ENCODE assay signal across 10 mouse cellular contexts in genomic region chrX:139808085-139808484, GRCm38 (mm10). TPM values are rescaled to one million over a fixed set of nuclear protein-coding genes. Genes with fewer than 3 reads are reported as not detected.
A peak's percentile ranks its signal among the peaks of the same experiment; 100 is the strongest.
DNase-seq lines count a peak whose midpoint lies in the region; ATAC-seq and TF ChIP-seq lines count a peak whose summit lies in the region.
"Had no signal": no experiment of that assay in that cellular context is flagged by ENCODE, and none has a peak within 500 bp of the region (broad histone marks: within the 10 kb centered on the region; RNA-seq: fewer than 3 reads in every experiment).

No protein-coding gene starts in this region.

- H3K4me2 ChIP-seq in liver, embryonic 16.5 days (ENCODE audit: low read depth, low read length) = no peak overlapping the region
- H3K4me2 ChIP-seq in liver, embryonic 12.5 days = no peak overlapping the region
- H3K4me2 ChIP-seq in intestine, embryonic 15.5 days (replicated peaks) = no peak overlapping the region
- no peak overlapping the region for H3K4me2 ChIP-seq in midbrain, embryonic 13.5 days (replicated peaks)
- no peak overlapping the region for H3K4me2 ChIP-seq in heart, embryonic 12.5 days
- H3K4me2 ChIP-seq in heart, embryonic 11.5 days = no peak overlapping the region
- H3K4me2 ChIP-seq: neural tube, embryonic 13.5 days had no signal

- H3K4me1 ChIP-seq in liver, embryonic 16.5 days (ENCODE audit: control insufficient read depth, low read depth, low read length) = no peaks in the 10 kb centered on the region
- peaks cover 8% of the 10 kb centered on the region for H3K4me1 ChIP-seq in liver, embryonic 12.5 days
- peaks cover 9% of the 10 kb centered on the region for H3K4me1 ChIP-seq in cerebellum, adult 2 months (ENCODE audit: control insufficient read depth, insufficient read depth, low read length)
- H3K4me1 ChIP-seq in intestine, embryonic 15.5 days (replicated peaks) = no peaks in the 10 kb centered on the region
- H3K4me1 ChIP-seq in midbrain, embryonic 13.5 days (replicated peaks) = 0 out of 2 replicates have a peak, but pooled peaks cover 4% of the 10 kb centered on the region
- no peaks in the 10 kb centered on the region for H3K4me1 ChIP-seq in heart, embryonic 12.5 days (replicated peaks)
- no peaks in the 10 kb centered on the region for H3K4me1 ChIP-seq in heart, embryonic 11.5 days (ENCODE audit: control insufficient read depth, insufficient read depth, low read length)
- H3K4me1 ChIP-seq: neural tube, embryonic 13.5 days had no signal

- H3K4me3 ChIP-seq in liver, embryonic 16.5 days (ENCODE audit: low read depth, low read length) = no peak overlapping the region
- no peak overlapping the region for H3K4me3 ChIP-seq in liver, embryonic 12.5 days
- no peak overlapping the region for H3K4me3 ChIP-seq in cerebellum, adult 2 months (replicated peaks; ENCODE audit: insufficient read depth, low read depth, low read length)
- no peak overlapping the region for H3K4me3 ChIP-seq in intestine, embryonic 15.5 days (replicated peaks)
- no peak overlapping the region for H3K4me3 ChIP-seq in midbrain, embryonic 13.5 days (replicated peaks)
- H3K4me3 ChIP-seq in heart, embryonic 12.5 days = no peak overlapping the region
- H3K4me3 ChIP-seq in heart, embryonic 11.5 days (ENCODE audit: low read depth, low read length) = no peak overlapping the region
- H3K4me3 ChIP-seq: erythroblast, embryonic 14.5 days; neural tube, embryonic 13.5 days had no signal

- 54% methylated on average over 4 of the region's 4 CpGs for WGBS in liver, embryonic 16.5 days (ENCODE audit: insufficient replicate concordance)
- 64% methylated on average over 4 of the region's 4 CpGs for WGBS in liver, embryonic 12.5 days (ENCODE audit: insufficient replicate concordance)
- WGBS in cerebellum, adult 2 months = 10% methylated on average over 4 of the region's 4 CpGs
- 46% methylated on average over 4 of the region's 4 CpGs for WGBS in intestine, embryonic 15.5 days
- 47% methylated on average over 4 of the region's 4 CpGs for WGBS in midbrain, embryonic 13.5 days
- 45% methylated on average over 4 of the region's 4 CpGs for WGBS in heart, embryonic 12.5 days
- 61% methylated on average over 4 of the region's 4 CpGs for WGBS in heart, embryonic 11.5 days (ENCODE audit: insufficient replicate concordance)

- no peak for TF ChIP-seq CTCF in cerebellum, adult 2 months (IDR thresholded peaks at IDR 0.05; ENCODE audit: borderline replicate concordance, insufficient read depth, low read depth, low read length)

- peak; percentile 60 to 73 for DNase-seq in cerebellum, adult 2 months
- DNase-seq in T-cell, adult 2 months (ENCODE audit: low spot score) = no peak

- H3K9ac ChIP-seq in liver, embryonic 16.5 days (ENCODE audit: low read depth, low read length) = no peak overlapping the region
- H3K9ac ChIP-seq in liver, embryonic 12.5 days = no peak overlapping the region
- H3K9ac ChIP-seq in intestine, embryonic 15.5 days = no peak overlapping the region
- no peak overlapping the region for H3K9ac ChIP-seq in midbrain, embryonic 13.5 days (replicated peaks)
- no peak overlapping the region for H3K9ac ChIP-seq in heart, embryonic 12.5 days
- H3K9ac ChIP-seq in heart, embryonic 11.5 days (ENCODE audit: low read depth, low read length) = no peak overlapping the region
- H3K9ac ChIP-seq: neural tube, embryonic 13.5 days had no signal

- peak; percentile 43 for ATAC-seq in liver, embryonic 16.5 days (ENCODE audit: low read depth)
- ATAC-seq in liver, embryonic 12.5 days = no peak
- ATAC-seq in intestine, embryonic 15.5 days = peak; percentile 78
- ATAC-seq in midbrain, embryonic 13.5 days = 0 out of 2 replicates have a peak, but pooled peaks have one; percentile 30
- ATAC-seq in heart, embryonic 12.5 days (ENCODE audit: insufficient number of reproducible peaks, low FRiP score) = no peak
- no peak for ATAC-seq in heart, embryonic 11.5 days (replicated peaks; ENCODE audit: insufficient number of reproducible peaks, low FRiP score, low TSS enrichment)

- H3K27me3 ChIP-seq in liver, embryonic 16.5 days (ENCODE audit: control insufficient read depth, insufficient read depth, low read depth, low read length) = no peaks in the 10 kb centered on the region
- H3K27me3 ChIP-seq in liver, embryonic 12.5 days (replicated peaks) = peaks cover 13% of the 10 kb centered on the region; the same call in 1 of the 2 replicates
- H3K27me3 ChIP-seq in cerebellum, adult 2 months (ENCODE audit: control insufficient read depth, insufficient read depth, low read length) = no peaks in the 10 kb centered on the region
- H3K27me3 ChIP-seq in intestine, embryonic 15.5 days (replicated peaks) = no peaks in the 10 kb centered on the region
- H3K27me3 ChIP-seq in midbrain, embryonic 13.5 days = peaks cover 24% of the 10 kb centered on the region; the same call in 1 of the 2 replicates
- H3K27me3 ChIP-seq in heart, embryonic 12.5 days (replicated peaks) = 0 out of 2 replicates have a peak, but pooled peaks cover 4% of the 10 kb centered on the region
- H3K27me3 ChIP-seq in heart, embryonic 11.5 days (ENCODE audit: control insufficient read depth, insufficient read depth, low read length) = no peaks in the 10 kb centered on the region

- H3K9me3 ChIP-seq in liver, embryonic 16.5 days (replicated peaks; ENCODE audit: control insufficient read depth, low read length) = no peaks in the 10 kb centered on the region
- H3K9me3 ChIP-seq in liver, embryonic 12.5 days (replicated peaks) = no peaks in the 10 kb centered on the region
- no peaks in the 10 kb centered on the region for H3K9me3 ChIP-seq in intestine, embryonic 15.5 days
- no peaks in the 10 kb centered on the region for H3K9me3 ChIP-seq in midbrain, embryonic 13.5 days
- no peaks in the 10 kb centered on the region for H3K9me3 ChIP-seq in heart, embryonic 12.5 days (replicated peaks)
- no peaks in the 10 kb centered on the region for H3K9me3 ChIP-seq in heart, embryonic 11.5 days (replicated peaks; ENCODE audit: control insufficient read depth, low read length)
- H3K9me3 ChIP-seq: neural tube, embryonic 13.5 days had no signal

- no peaks in the 10 kb centered on the region for H3K36me3 ChIP-seq in liver, embryonic 16.5 days (ENCODE audit: control insufficient read depth, insufficient read depth)
- H3K36me3 ChIP-seq in liver, embryonic 12.5 days = no peaks in the 10 kb centered on the region
- no peaks in the 10 kb centered on the region for H3K36me3 ChIP-seq in intestine, embryonic 15.5 days
- no peaks in the 10 kb centered on the region for H3K36me3 ChIP-seq in midbrain, embryonic 13.5 days
- no peaks in the 10 kb centered on the region for H3K36me3 ChIP-seq in heart, embryonic 12.5 days
- H3K36me3 ChIP-seq in heart, embryonic 11.5 days (ENCODE audit: control insufficient read depth, insufficient read depth, low read length) = no peaks in the 10 kb centered on the region
- H3K36me3 ChIP-seq: neural tube, embryonic 13.5 days had no signal

- no peak for TF ChIP-seq POLR2A in cerebellum, adult 2 months (IDR thresholded peaks at IDR 0.05; ENCODE audit: borderline replicate concordance, insufficient read depth, low read length)

- H3K27ac ChIP-seq in liver, embryonic 16.5 days (ENCODE audit: low read length) = no peak overlapping the region
- H3K27ac ChIP-seq in liver, embryonic 12.5 days = no peak overlapping the region
- H3K27ac ChIP-seq in cerebellum, adult 2 months (ENCODE audit: insufficient read depth, low read length) = peak overlapping the region; percentile 30; the same call in 1 of the 2 replicates
- H3K27ac ChIP-seq in intestine, embryonic 15.5 days = peak overlapping the region; percentile 45
- no peak overlapping the region for H3K27ac ChIP-seq in midbrain, embryonic 13.5 days
- H3K27ac ChIP-seq in heart, embryonic 12.5 days (ENCODE audit: poor library complexity, severe bottlenecking) = no peak overlapping the region
- H3K27ac ChIP-seq in heart, embryonic 11.5 days (ENCODE audit: low read depth, low read length) = no peak overlapping the region
- H3K27ac ChIP-seq: neural tube, embryonic 13.5 days had no signal

RNA-seq across cellular contexts. Expression of gene Cldn2, which starts 7.5 kb away (rescaled TPM):
- 0.85 and 1.8 TPM in 2 replicates for polyA plus RNA-seq in liver, embryonic 16.5 days (2015; fragmentation: Nextera tagmentation; extraction: Ambion mirVana)
- 0.08 and 0.11 TPM in 2 replicates for polyA plus RNA-seq in liver, embryonic 12.5 days (2016; fragmentation: Nextera tagmentation; extraction: Ambion mirVana)
- 1.1 and 2.6 TPM in 2 replicates for polyA plus RNA-seq in cerebellum, adult 2 months (2012; rRNA removed)
- 54.1 and 59.8 TPM in 2 replicates for polyA plus RNA-seq in intestine, embryonic 15.5 days (2015; fragmentation: Nextera tagmentation; extraction: Ambion mirVana)
- polyA plus RNA-seq in midbrain, embryonic 13.5 days (2015; fragmentation: Nextera tagmentation; extraction: Ambion mirVana) = 0.11 and 0.18 TPM in 2 replicates
- 0.08 and 0.27 TPM in 2 replicates for polyA plus RNA-seq in heart, embryonic 12.5 days (2016; fragmentation: Nextera tagmentation; extraction: Ambion mirVana)
- not detected in 2 replicates for polyA plus RNA-seq in heart, embryonic 11.5 days (2014; fragmentation: Nextera tagmentation; extraction: Ambion mirVana)
- polyA plus RNA-seq: erythroblast, embryonic 14.5 days had no signal

RNA-seq across cellular contexts. Expression of gene Ripply1, which starts 25.9 kb away (rescaled TPM):
- not detected in 2 replicates for polyA plus RNA-seq in liver, embryonic 16.5 days (2015; fragmentation: Nextera tagmentation; extraction: Ambion mirVana)
- polyA plus RNA-seq in liver, embryonic 12.5 days (2016; fragmentation: Nextera tagmentation; extraction: Ambion mirVana) = not detected in 2 replicates
- 0.33 and 0.46 TPM in 2 replicates for polyA plus RNA-seq in cerebellum, adult 2 months (2012; rRNA removed)
- not detected in 2 replicates for polyA plus RNA-seq in intestine, embryonic 15.5 days (2015; fragmentation: Nextera tagmentation; extraction: Ambion mirVana)
- polyA plus RNA-seq in midbrain, embryonic 13.5 days (2015; fragmentation: Nextera tagmentation; extraction: Ambion mirVana) = 0.27 and 0.35 TPM in 2 replicates
- polyA plus RNA-seq in heart, embryonic 12.5 days (2016; fragmentation: Nextera tagmentation; extraction: Ambion mirVana) = not detected in 2 replicates
- not detected in 2 replicates for polyA plus RNA-seq in heart, embryonic 11.5 days (2014; fragmentation: Nextera tagmentation; extraction: Ambion mirVana)
- polyA plus RNA-seq: erythroblast, embryonic 14.5 days; neural tube, embryonic 13.5 days had no signal

Comparison
In these comparisons a context has a peak if more than half of its experiments do, and no peak if none do; other contexts are left out.
1. ATAC-seq: peak in liver, embryonic 16.5 days (single experiment), intestine, embryonic 15.5 days (single experiment) and midbrain, embryonic 13.5 days (single experiment); none in liver, embryonic 12.5 days (single experiment), heart, embryonic 12.5 days (single experiment) and heart, embryonic 11.5 days (single experiment).
2. H3K27ac ChIP-seq: peak in cerebellum, adult 2 months (single experiment) and intestine, embryonic 15.5 days (single experiment); none in liver, embryonic 16.5 days (single experiment), liver, embryonic 12.5 days (single experiment), midbrain, embryonic 13.5 days (single experiment), heart, embryonic 12.5 days (single experiment) and heart, embryonic 11.5 days (single experiment).
3. RNA of gene Cldn2, which starts 7.5 kb away (polyA plus RNA-seq): 54.1 to 59.8 TPM in intestine, embryonic 15.5 days; 0.85 to 1.8 TPM in liver, embryonic 16.5 days, 1.1 to 2.6 TPM in cerebellum, adult 2 months, 0.08 to 0.27 TPM in heart, embryonic 12.5 days, 0.11 to 0.18 TPM in midbrain, embryonic 13.5 days, 0.08 to 0.11 TPM in liver, embryonic 12.5 days and not detected in heart, embryonic 11.5 days; every median in the first group is over 10 times any median in the second.